Mouse (Mus musculus) cerebellum, adult 8-10 months (tissue): ENCODE measurements around the gene Dock2.

Experiments
- DNase-seq: peaks from one replicate; pipeline ENCODE4 v3.0.0; 2022

Gene Dock2

DNA sequence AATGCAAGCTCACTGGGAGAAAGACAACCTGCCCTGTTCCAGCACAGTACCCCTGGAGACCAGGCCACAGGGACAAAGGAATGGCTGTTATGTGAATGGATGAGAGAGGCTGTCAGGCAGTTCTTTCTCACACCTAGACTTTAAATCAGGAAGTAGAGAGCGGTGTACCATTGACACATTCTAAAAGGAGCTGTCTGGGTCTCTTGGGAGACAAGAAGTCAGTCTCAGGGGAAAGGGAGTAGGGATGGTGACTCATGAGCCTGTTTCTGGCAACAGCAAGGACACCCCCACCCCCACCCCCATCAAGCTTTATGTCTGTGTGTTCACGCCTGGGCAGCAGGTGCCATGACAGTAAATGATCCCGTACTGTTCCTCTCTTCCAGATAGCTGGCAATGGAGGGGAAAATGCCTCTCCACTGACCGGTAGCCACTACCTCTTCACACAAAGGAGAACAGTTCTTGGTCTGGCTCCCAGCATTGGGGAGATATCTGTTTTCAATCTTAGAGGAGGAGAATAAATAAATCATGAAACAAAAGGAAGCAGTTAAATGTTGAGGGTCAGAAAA lies 439.9 kb downstream of the Dock2 start:
- no peak for DNase-seq

DNA sequence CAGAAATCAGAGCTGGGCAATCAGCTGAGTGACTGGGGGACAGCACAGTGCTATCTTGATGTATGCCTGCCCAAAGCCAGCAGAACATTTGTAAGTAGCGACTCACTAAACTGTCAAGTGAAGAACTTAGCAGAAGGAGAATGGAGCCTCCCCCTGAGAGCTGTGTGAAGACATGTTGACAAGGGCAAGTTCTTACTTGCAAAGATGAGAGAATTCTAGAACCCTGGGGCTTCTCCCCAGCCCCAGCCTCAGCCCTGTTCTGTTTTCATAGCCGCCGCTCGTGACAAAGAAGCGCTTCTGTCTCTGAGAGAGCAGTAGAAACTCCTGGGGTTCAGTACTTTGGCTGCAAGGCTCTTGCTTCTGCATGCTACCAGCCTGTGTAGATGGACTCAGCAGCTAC lies 444.0 kb downstream of the Dock2 start:
- no peak for DNase-seq

DNA sequence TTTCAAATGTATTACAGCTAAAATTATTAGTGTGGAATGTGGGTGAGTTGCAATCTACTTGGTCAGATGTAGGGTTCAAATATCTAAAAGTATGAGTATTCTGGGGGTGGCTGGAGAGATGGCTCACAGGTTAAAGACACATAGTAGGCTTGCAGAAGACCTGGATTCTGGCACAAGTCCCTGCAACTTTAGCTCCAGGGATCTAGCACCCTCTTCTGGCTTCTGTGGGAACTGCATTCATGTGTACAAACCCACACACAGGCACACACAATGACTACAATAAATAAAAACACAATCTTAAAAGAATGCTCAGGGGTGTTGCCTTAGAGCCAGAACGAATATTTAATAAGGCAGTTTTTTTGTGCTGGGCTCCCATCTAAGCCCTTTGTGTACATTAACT lies 445.8 kb downstream of the Dock2 start:
- no peak for DNase-seq

- no peak for DNase-seq
These were observed 451.2 kb downstream of the Dock2 start for GRCm38 (mm10) chr11:34332344-34333031.

GRCm38 (mm10) chr11:34323664-34324063 lies 460.0 kb downstream of the Dock2 start:
- DNase-seq: no peak

DNA sequence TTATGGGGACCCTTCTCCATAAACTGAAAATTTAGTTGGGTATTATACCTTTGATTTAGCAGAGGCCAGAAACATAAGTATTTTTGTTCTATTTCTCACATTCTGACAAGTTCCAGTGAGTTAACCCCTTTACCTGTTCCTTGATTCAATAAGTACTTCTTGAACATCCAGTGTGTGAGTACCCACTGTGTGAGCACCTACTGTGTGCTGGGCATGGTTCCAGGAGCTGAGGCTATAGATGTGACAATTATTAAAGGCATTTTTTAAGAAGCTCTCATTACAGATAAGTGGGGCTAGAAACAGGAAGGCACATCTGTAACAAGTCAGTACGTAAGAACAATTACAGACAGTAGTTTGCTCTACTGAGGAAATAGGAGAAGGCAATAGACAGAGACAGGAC lies 464.4 kb downstream of the Dock2 start:
- no peak for DNase-seq

GRCm38 (mm10) chr11:34317001-34317400 lies 466.7 kb downstream of the Dock2 start:
- DNase-seq: no peak

DNA sequence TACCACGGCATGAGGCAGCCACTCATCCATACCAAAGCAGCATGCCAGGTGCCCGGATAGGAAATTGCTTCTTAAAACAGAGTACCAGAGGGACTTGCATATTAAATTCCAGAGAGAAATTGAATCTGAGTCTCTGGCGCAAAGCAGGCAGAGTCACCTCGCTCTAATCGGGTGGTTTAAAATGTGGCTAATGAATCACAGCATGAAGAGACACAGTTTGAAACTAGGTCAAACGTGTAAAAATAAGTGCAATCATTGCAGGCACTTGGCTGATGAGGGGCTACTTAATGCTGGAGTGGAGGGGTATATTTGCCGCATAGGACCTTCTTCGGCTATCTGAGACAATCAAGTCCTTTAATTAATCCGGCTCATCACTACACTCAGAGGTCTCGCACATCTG lies 467.5 kb downstream of the Dock2 start:
- no peak for DNase-seq

GRCm38 (mm10) chr11:34315383-34315782 lies 468.3 kb downstream of the Dock2 start:
- DNase-seq: no peak

- peak; percentile 17 for DNase-seq
These were observed 468.9 kb downstream of the Dock2 start, which contains the start of gene Fam196b for GRCm38 (mm10) chr11:34314534-34315379. Gene Fam196b, plus strand, starts transcription at chr11:34314822.

GRCm38 (mm10) chr11:34312208-34312607 lies 471.5 kb downstream of the Dock2 start:
- DNase-seq: no peak

DNA sequence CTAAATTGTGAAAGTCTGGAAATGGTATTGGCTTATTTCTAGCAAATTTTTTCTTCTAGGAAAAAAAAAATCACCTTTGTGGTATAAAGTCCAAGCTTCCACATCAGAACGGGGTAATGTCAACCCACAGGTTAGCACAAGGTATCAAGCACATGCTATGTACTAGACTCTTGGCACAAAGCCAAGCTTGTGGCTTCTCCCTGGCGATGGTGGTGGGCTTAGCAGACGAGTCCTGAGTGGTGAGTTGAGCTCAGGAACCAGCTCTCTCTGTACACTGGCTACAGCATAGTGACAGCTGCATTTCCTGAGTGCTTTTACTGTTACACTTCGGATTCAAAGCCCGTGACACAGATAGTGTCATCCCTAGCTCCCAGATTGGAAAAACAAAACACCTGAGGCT lies 472.0 kb downstream of the Dock2 start:
- no peak for DNase-seq

DNA sequence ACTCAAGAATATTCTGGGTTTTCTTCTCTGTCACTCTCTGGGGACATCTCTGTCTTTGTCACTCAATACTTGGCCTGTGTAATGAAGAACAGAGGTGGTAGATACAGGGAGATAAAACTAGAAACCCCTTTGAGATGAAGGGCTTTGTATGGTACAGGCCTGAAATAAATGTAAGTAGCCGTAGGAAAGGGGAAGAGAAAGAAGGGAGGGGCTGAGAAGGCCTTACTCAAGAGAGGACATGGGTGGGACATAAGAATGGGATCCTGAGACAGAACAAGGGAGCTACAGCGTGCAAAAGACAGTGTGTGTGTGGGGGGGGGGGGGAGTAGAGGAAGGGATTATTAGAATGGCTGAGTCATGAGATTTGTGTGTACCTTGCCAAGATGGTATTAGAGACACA lies 474.3 kb downstream of the Dock2 start:
- DNase-seq: no peak

- no peak for DNase-seq
These were observed 475.0 kb downstream of the Dock2 start for GRCm38 (mm10) chr11:34308731-34309130.

GRCm38 (mm10) chr11:34306231-34306630 lies 477.5 kb downstream of the Dock2 start:
- DNase-seq: no peak

DNA sequence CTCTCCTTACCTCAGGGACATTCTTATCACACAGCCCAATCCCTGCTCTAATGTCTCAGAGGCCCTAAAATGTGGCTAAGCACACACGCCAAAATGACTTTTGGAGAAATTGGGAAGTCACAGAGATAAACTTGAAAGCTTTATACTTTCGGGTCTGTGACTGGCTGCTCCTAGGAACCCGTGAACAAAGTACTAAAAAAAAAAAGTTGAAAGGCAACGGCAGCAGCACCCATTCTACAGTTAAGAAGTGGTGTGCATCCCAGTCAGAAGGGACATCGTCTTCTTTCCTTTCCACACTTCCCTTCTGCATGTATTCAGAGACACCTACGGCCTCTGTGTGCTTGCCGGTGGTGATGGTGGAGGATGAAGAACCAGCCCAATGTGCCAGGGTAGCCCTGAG lies 483.6 kb downstream of the Dock2 start:
- no peak for DNase-seq

DNA sequence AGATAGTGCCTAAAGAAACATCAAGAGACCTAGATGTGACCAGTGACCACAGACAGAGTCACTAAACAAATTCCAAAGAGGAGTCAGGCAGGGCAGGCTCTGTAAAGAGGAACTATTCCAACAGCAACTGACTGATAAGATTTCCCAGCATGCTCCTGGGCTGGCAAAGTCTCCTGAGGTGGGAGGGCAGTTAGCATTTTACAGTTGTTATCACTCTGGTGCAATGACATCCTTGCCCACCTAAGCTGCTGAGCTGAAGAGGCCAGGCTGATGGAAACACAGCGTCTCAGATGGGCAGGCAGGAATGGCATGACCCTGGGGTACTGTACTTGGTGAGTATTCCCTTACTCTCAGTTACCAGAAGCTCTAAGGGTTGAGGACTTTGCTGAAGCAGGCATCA lies 484.1 kb downstream of the Dock2 start:
- no peak for DNase-seq

GRCm38 (mm10) chr11:34297698-34298378 lies 485.9 kb downstream of the Dock2 start:
- DNase-seq: no peak

DNA sequence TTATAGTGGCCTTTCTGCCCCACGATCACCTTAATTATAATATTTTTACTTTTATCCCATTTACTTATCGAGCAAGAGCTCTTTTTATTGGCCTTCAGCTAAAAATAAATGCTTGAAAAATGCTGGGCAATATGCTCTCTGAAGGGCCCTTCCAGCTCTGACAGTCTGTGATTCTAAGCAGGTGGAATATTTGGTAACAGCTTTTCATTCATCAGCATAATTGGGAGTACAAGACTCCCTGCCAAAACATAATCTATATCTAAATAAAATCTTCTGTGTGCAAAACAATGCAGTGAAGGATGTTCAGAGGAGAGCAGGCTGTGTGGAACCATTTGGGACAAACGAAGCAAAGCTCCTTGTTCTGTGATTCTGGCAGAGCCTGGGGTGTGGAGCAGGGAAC lies 492.4 kb downstream of the Dock2 start:
- no peak for DNase-seq

GRCm38 (mm10) chr11:34290708-34291107 lies 493.0 kb downstream of the Dock2 start:
- no peak for DNase-seq

- DNase-seq: no peak
These were observed 493.4 kb downstream of the Dock2 start for GRCm38 (mm10) chr11:34290265-34290664.

GRCm38 (mm10) chr11:34284124-34284808 lies 499.4 kb downstream of the Dock2 start:
- DNase-seq: no peak

GRCm38 (mm10) chr11:34277047-34277445 lies 506.6 kb downstream of the Dock2 start:
- no peak for DNase-seq
